Mouse (Mus musculus) heart, embryonic 14.5 days (tissue): ENCODE measurements around the gene Tcf12. TPM values are rescaled to one million over a fixed set of nuclear protein-coding genes. Genes with fewer than 3 reads are reported as not detected.

ENCODE experiments used
- ATAC-seq: fragments of 200-750 bp; cut with Nextera tagmentation; 2 replicates; pipeline ENCODE4 v1.8.0; 2017; ENCODE audit warnings: low read depth, moderate TSS enrichment; ENCODE audit not compliant: insufficient number of reproducible peaks, insufficient read depth, low FRiP score
- H3K27ac ChIP-seq, 2 experiments: fragments of 200-500 bp in 1 of 2; fragments of 300-500 bp in 1 of 2; sonication (generic) in 1 of 2; replicated peaks in 1 of 2; 2 replicates each; pipeline ENCODE4 v1.5.1; 2012 to 2014; ENCODE audit warnings: low read depth in 2 of 2, low read length in 2 of 2, control low read depth in 1 of 2, mild to moderate bottlenecking in 1 of 2, mixed read lengths in 1 of 2; ENCODE audit not compliant: control insufficient read depth in 1 of 2, insufficient read depth in 1 of 2
- H3K27me3 ChIP-seq: fragments of 300-500 bp; sonication (generic); 2 replicates; pipeline ENCODE4 v1.6.1; 2014; ENCODE audit warnings: mild to moderate bottlenecking, low read length, control low read depth; ENCODE audit not compliant: control insufficient read depth, insufficient read depth
- H3K36me3 ChIP-seq: fragments of 300-500 bp; sonication (generic); 2 replicates; pipeline ENCODE4 v1.6.1; 2014; ENCODE audit warnings: mild to moderate bottlenecking, control low read depth, low read length, mixed read lengths; ENCODE audit not compliant: control insufficient read depth, insufficient read depth
- H3K4me1 ChIP-seq, 2 experiments: fragments of 200-500 bp in 1 of 2; fragments of 300-500 bp in 1 of 2; sonication (generic) in 1 of 2; 2 replicates each; pipeline ENCODE4 v1.6.1; 2012 to 2014; ENCODE audit warnings: low read length in 2 of 2, control low read depth in 1 of 2, mixed read lengths in 1 of 2; ENCODE audit not compliant: control insufficient read depth in 2 of 2, insufficient read depth in 2 of 2
- H3K4me2 ChIP-seq: fragments of 300-500 bp; sonication (generic); 2 replicates; pipeline ENCODE4 v1.6.1; 2014; ENCODE audit warnings: mild to moderate bottlenecking, low read length
- H3K4me3 ChIP-seq, 2 experiments: fragments of 200-500 bp in 1 of 2; fragments of 300-500 bp in 1 of 2; sonication (generic) in 1 of 2; 2 replicates each; pipeline ENCODE4 v1.5.1; 2012 to 2014; ENCODE audit warnings: low read length in 2 of 2, mild to moderate bottlenecking in 2 of 2, control low read depth in 1 of 2, low read depth in 1 of 2, moderate library complexity in 1 of 2; ENCODE audit not compliant: control insufficient read depth in 1 of 2, insufficient read depth in 1 of 2
- H3K9ac ChIP-seq: fragments of 300-500 bp; sonication (generic); 2 replicates; pipeline ENCODE4 v1.6.1; 2014; ENCODE audit warnings: mild to moderate bottlenecking, low read length
- H3K9me3 ChIP-seq: fragments of 300-500 bp; sonication (generic); 2 replicates; pipeline ENCODE4 v1.6.1; 2016; ENCODE audit warnings: low read length, control low read depth; ENCODE audit not compliant: control insufficient read depth
- WGBS: fragments of 180-500 bp; shearing (Covaris S2); extraction: QIAGEN DNeasy Blood & Tissue Kit; methylation state at CpG from one replicate; pipeline ENCODE4 v1.1.7; 2014; 5-methylcytosine and 5-hydroxymethylcytosine counted together
- polyA plus RNA-seq: library from polyadenylated mRNA; unstranded; fragments of >200 nt; fragmentation: Nextera tagmentation; extraction: Ambion mirVana; gene quantifications from 2 replicates; pipeline ENCODE4 v1.2.1, GENCODE M21; 2014

The Tcf12 gene
- polyA plus RNA-seq, 1 experiment from 2014 or later: 35.9 TPM

DNA sequence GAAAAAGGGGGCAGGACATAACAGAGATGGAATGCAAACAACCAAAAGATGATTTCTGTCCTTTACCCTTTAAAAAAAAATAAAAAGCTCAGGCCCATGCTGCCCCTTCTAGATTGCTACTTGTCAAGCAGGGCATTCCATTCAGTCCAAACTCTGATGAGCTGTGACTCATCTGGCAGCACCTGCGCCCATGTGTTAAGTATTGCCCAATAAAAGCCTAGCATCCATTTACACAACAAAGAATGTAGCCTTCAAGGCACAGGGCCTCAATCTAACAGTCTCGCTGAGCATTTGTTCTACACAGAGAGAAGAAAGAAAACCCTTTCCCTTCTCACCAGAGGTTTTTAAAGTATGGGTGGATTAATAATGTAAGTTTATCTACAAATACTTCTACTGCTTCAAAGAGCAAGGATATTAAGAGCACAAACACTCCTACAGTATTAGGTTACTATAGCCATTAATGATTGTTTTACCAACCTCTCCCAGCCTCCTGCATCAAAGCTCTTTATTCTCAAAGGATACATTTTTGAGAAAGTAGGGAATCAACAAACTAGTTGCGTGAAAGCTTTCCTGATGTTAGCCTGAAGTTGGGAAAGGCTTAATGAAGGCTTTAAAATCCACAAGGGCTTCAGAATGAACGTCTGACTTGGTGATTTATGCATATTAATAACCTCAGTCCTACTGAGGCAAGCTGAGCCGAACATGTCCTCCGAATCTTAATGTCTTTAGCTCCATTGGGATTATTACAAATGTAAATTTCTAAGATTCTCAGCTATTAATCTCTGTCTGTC is 195.6 kb downstream of the Tcf12 start:
- Histone ChIP-seq H3K9me3 (no peaks in the 10 kb centered on the region), H3K4me2 (no peak overlapping the region), H3K27me3 (no peaks in the 10 kb centered on the region), H3K27ac (peak overlapping the region in 1 of 2 experiments; percentile 12; a peak in 1 of 4 replicates), H3K36me3 (peaks cover 7% of the 10 kb centered on the region), H3K4me3 (no peak overlapping the region), H3K9ac (no peak overlapping the region), H3K4me1 (peaks cover 0 to 12% of the 10 kb centered on the region in 2 experiments; a peak in 3 of 4 replicates)
- no peak for ATAC-seq
- 73% methylated on average over 6 of the region's 6 CpGs for WGBS

DNA sequence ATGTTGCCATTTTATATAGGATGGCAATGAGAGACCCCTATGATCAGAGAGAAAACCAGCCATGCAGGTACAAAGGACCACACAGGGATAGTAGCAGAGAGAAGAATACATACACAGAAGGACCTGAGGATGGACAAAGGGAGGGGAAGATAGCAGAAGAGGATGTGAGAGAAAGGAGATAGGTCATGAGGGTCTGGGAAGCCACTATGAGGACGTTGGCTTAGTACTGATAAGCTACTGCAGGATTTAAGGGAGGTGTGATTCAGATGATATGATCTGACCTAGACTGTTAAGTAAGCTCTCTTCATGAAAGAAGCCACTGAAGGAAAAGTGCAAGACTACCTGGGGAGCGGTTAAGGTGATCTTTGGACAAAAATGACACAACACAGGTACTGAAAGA is 205.1 kb downstream of the Tcf12 start:
- no peak overlapping the region for H3K27ac ChIP-seq
- no peak overlapping the region for H3K9ac ChIP-seq
- no peak for ATAC-seq
- H3K4me2 ChIP-seq: no peak overlapping the region
- H3K27me3 ChIP-seq: no peaks in the 10 kb centered on the region
- no peak overlapping the region for H3K4me3 ChIP-seq
- H3K9me3 ChIP-seq: no peaks in the 10 kb centered on the region; the same call in 1 of the 2 replicates
- WGBS: 51% methylated on average over 2 of the region's 2 CpGs
- peaks cover 0 to 5% of the 10 kb centered on the region in 2 experiments; a peak in 3 of 4 replicates for H3K4me1 ChIP-seq
- H3K36me3 ChIP-seq: peaks cover 14% of the 10 kb centered on the region

DNA sequence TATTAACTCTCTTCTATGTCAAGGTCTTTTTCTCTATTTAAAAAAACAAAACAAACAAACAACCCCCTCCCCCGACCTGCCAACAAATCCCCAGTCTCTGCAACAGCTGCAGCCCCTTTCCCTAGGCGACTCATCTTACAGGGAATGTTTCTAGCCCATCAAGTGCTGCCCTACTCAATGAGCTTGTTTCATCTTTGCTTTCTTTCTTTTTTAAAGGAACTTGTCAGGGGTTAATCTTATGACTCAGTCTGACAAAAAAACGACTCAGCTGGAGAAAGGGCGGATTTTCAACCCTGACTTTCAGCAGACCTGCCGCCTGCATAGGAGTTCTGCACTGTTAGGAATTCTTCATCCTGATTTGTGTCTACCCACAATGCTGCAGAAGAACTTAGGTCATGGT is 212.8 kb downstream of the Tcf12 start:
- peaks cover 0 to 8% of the 10 kb centered on the region in 2 experiments; a peak in 1 of 4 replicates for H3K4me1 ChIP-seq
- no peak for ATAC-seq
- H3K9ac ChIP-seq: no peak overlapping the region
- no peaks in the 10 kb centered on the region for H3K36me3 ChIP-seq
- no peak overlapping the region for H3K4me3 ChIP-seq
- peak overlapping the region in 1 of 2 experiments; percentile 44; a peak in 1 of 4 replicates for H3K27ac ChIP-seq
- H3K27me3 ChIP-seq: no peaks in the 10 kb centered on the region
- 54% methylated on average over 5 of the region's 5 CpGs for WGBS
- H3K9me3 ChIP-seq: no peaks in the 10 kb centered on the region
- H3K4me2 ChIP-seq: no peak overlapping the region

DNA sequence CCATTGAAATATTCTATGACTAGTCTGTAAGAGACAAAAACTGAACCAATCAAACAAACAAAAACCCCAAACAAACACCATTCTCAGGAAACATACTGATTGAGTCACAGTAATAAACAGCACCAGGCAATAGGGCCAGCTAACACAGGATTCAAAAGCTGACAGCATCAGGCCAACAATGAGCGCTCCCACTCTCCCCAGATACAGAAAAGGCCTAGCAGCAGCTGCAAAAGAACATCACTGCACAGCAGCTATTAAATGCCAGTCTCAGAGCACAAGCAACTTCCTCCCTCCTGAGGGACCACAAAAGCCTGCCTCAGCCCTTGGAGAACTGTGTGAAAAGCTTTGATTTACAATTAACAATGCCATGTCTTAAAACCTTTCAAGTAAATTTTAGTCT is 214.3 kb downstream of the Tcf12 start:
- Histone ChIP-seq H3K4me3 (no peak overlapping the region), H3K9me3 (no peaks in the 10 kb centered on the region), H3K36me3 (no peaks in the 10 kb centered on the region), H3K27me3 (no peaks in the 10 kb centered on the region), H3K4me1 (peaks cover 0 to 8% of the 10 kb centered on the region in 2 experiments; a peak in 1 of 4 replicates), H3K9ac (0 out of 2 replicates have a peak overlapping the region, but pooled peaks have one; percentile 21), H3K4me2 (no peak overlapping the region), H3K27ac (peak overlapping the region; percentile 59 to 67)
- ATAC-seq: no peak
- 81% methylated on average over 1 of the region's 1 CpGs for WGBS

DNA sequence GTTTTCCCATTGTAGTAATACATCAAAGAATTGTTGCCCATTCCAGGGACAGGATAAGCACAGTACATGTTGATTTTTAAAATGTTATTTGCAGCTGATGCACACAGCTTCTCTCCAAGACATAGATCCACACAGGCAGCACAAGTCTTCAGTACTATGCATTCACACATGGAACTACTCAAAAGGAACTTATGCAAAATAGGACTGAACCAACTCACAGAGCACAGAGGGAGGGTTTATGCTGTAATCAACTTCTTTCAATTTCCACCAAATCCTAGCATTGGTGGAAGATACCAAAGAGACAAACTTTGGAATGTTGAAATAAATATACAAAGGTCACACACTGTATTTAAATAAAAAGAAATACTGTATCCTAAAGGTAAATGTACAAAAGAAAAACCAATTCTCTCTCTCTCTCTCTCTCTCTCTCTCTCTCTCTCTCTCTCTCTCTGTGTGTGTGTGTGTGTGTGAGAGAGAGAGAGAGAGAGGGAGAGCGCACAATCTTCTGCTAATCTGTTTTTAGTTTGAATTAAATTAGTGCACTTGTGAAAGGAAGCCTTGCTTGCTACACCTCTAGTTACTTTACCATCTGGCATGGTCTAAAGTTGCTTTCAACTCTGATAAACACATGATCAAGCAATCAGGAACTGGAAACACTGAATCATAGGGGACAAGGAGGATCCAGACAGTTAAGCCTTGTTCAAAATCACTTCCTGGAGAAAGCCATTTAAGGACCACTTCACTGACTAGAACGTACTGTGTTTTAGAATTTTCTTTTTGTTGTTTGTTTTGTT is 215.5 kb downstream of the Tcf12 start:
- Histone ChIP-seq H3K27me3 (no peaks in the 10 kb centered on the region), H3K4me3 (peak overlapping the region in 1 of 2 experiments; percentile 21; a peak in 1 of 4 replicates), H3K9ac (0 out of 2 replicates have a peak overlapping the region, but pooled peaks have one; percentile 48), H3K27ac (peak overlapping the region; percentile 42 to 54; a peak in 3 of 4 replicates), H3K4me1 (peaks cover 0 to 8% of the 10 kb centered on the region in 2 experiments; a peak in 1 of 4 replicates), H3K4me2 (peak overlapping the region; percentile 2; the same call in 1 of the 2 replicates), H3K36me3 (no peaks in the 10 kb centered on the region), H3K9me3 (no peaks in the 10 kb centered on the region)
- no peak for ATAC-seq
- 53% methylated on average over 2 of the region's 2 CpGs for WGBS

DNA sequence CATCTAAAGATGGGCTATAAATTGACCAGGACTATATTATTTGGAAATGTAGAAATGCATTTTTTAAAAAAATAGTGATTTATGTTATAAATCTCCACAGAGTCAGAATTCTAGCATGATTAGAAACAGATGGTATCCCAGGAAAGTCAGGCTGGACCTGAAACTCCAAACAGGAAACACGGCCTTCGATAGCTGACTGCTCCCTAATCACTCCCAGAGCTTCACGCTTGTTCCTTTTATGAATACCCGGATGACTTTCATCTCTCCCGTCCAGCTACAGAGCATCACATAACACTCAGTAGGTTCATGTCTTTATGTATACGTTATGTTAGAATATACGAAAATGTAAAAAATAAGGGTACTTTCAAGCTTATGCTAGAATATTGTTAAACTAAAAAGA is 216.4 kb downstream of the Tcf12 start:
- no peaks in the 10 kb centered on the region for H3K9me3 ChIP-seq
- no peak overlapping the region for H3K4me2 ChIP-seq
- 0 out of 4 replicates have a peak overlapping the region, but pooled peaks of 1 of the 2 experiments have one; percentile 24 for H3K27ac ChIP-seq
- peak overlapping the region in 1 of 2 experiments; percentile 21; a peak in 1 of 4 replicates for H3K4me3 ChIP-seq
- 52% methylated on average over 7 of the region's 7 CpGs for WGBS
- no peaks in the 10 kb centered on the region for H3K27me3 ChIP-seq
- no peak for ATAC-seq
- peaks cover 0 to 8% of the 10 kb centered on the region in 2 experiments; a peak in 1 of 4 replicates for H3K4me1 ChIP-seq
- no peak overlapping the region for H3K9ac ChIP-seq
- H3K36me3 ChIP-seq: no peaks in the 10 kb centered on the region

DNA sequence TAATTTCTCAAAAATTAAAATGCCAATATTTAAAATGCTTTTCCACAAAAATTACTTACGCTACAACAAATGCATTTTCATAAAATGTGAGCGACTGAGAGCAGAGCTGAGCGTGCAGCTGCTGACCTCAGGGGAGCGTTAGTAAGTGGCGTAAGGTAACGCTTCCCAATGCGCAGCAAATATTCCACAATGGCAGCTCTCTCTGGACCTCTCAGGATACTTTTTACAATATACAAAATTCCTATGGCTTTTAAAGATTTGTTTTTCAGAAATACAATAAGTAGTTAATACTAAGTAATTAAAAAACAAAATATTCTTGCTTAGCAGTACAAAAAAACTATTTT is 216.8 kb downstream of the Tcf12 start:
- Histone ChIP-seq H3K27ac (peak overlapping the region; percentile 24 to 33; a peak in 2 of 4 replicates), H3K4me3 (peak overlapping the region; percentile 21 to 26; a peak in 3 of 4 replicates)
- 89% methylated on average over 7 of the region's 7 CpGs for WGBS

More for the DNA sequence above, 216.8 kb downstream of the Tcf12 start:
- H3K4me1 ChIP-seq: peaks cover 0 to 8% of the 10 kb centered on the region in 2 experiments; a peak in 1 of 4 replicates
- no peaks in the 10 kb centered on the region for H3K36me3 ChIP-seq
- H3K27me3 ChIP-seq: no peaks in the 10 kb centered on the region
- H3K9me3 ChIP-seq: no peaks in the 10 kb centered on the region
- peak overlapping the region; percentile 51; the same call in 1 of the 2 replicates for H3K9ac ChIP-seq
- H3K4me2 ChIP-seq: peak overlapping the region; percentile 37
- no peak for ATAC-seq
